In the genomic region with DNA sequence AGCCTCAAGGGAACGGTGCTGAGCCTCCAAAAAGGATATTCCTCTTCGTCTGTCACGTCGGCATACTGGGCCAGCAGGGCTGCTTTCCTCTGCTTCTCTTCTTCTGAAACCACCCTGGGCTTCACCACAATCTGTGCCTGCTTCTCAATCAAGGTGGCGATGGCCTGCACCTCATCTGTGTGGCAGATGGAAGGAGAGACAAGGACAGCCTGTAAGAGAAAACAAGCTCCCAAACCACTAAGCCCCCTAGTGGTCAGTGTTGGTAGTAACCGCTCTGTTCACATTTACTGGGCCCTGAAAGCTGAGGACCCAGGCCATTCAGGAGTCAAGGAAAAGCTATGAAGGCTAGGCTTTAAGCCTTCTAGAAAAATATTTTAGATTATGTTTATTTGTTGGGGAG, we compare ENCODE assay signal across 8 mouse cellular contexts. TPM values are rescaled to one million over a fixed set of nuclear protein-coding genes. Genes with fewer than 3 reads are reported as not detected.
A peak's percentile ranks its signal among the peaks of the same experiment; 100 is the strongest.
DNase-seq lines count a peak whose midpoint lies in the region; ATAC-seq lines count a peak whose summit lies in the region.

No protein-coding gene starts in this region.

- 66% methylated on average over 6 of the region's 6 CpGs for whole genome bisulfite sequencing in kidney, embryonic 16.5 days

- DNase-seq in kidney, adult 18-20 months = peak; percentile 68
- peak; percentile 26 for DNase-seq in adrenal gland, adult 8-10 months
- DNase-seq in embryo, embryonic 10.5 days (ENCODE audit: low spot score) = peak; percentile 92
- DNase-seq in heart, postnatal 10 days = peak; percentile 59 to 79
- DNase-seq in left cerebral cortex, adult 8-10 months (ENCODE audit: low spot score in 2 of 2) = peak; percentile 32
- DNase-seq in natural killer cell, adult 2 months (ENCODE audit: low spot score in 2 of 2) = peak; percentile 68 to 70
- DNase-seq in testis, postnatal 10 days (ENCODE audit: low spot score) = peak; percentile 83

- intact Hi-C loops in heart, postnatal 10 days (cut with DNase I) = no loop called here

- no peak overlapping the region for H3K27ac ChIP-seq in kidney, embryonic 16.5 days (ENCODE audit: low read length)

- ATAC-seq in kidney, embryonic 16.5 days (ENCODE audit: low FRiP score, low TSS enrichment) = no peak

- H3K4me2 ChIP-seq in kidney, embryonic 16.5 days (replicated peaks; ENCODE audit: low read depth, low read length) = no peak overlapping the region

- H3K27me3 ChIP-seq in kidney, embryonic 16.5 days (ENCODE audit: insufficient read depth, low read length) = no peaks in the 10 kb centered on the region

- peaks cover 30% of the 10 kb centered on the region for H3K36me3 ChIP-seq in kidney, embryonic 16.5 days (ENCODE audit: insufficient read depth, low read length)

- H3K9ac ChIP-seq in kidney, embryonic 16.5 days (replicated peaks; ENCODE audit: low read length) = no peak overlapping the region

- H3K4me1 ChIP-seq in kidney, embryonic 16.5 days (ENCODE audit: insufficient read depth, low read length) = no peaks in the 10 kb centered on the region

- no peaks in the 10 kb centered on the region for H3K9me3 ChIP-seq in kidney, embryonic 16.5 days (ENCODE audit: low read length)

- no peak overlapping the region for H3K4me3 ChIP-seq in kidney, embryonic 16.5 days (ENCODE audit: low read length)

RNA-seq across cellular contexts. Expression of a gene that starts 7.4 kb away (rescaled TPM):
- polyA plus RNA-seq in kidney, embryonic 16.5 days (2015; fragmentation: Nextera tagmentation; extraction: Ambion mirVana) = 51.9 and 52.1 TPM in 2 replicates
- total RNA-seq in adrenal gland, adult 8-10 months (2022) = 10 to 100 TPM; 26.5 to 30.5 (median 29.6) TPM
- total RNA-seq in heart, postnatal 10 days (2021) = 10 to 100 TPM; 19.7 to 22.7 TPM
- 10 to 100 TPM; 23.9 to 37.7 (median 26.3) TPM for total RNA-seq in left cerebral cortex, adult 8-10 months (2022)

RNA-seq across cellular contexts. Expression of a gene that starts 26.6 kb away (rescaled TPM):
- polyA plus RNA-seq in kidney, embryonic 16.5 days (2015; fragmentation: Nextera tagmentation; extraction: Ambion mirVana) = 0.28 and 0.34 TPM in 2 replicates
- not detected for total RNA-seq in adrenal gland, adult 8-10 months (2022)
- under 1 TPM in 1 of 2 experiments, not detected in 1; 0.05 TPM for total RNA-seq in heart, postnatal 10 days (2021)
- not detected for total RNA-seq in left cerebral cortex, adult 8-10 months (2022)

Comparison
In these comparisons a context has a peak if more than half of its experiments do, and no peak if none do; other contexts are left out.
1. DNase-seq: peak in every context shown above with its lines; median percentile 92 in embryo, embryonic 10.5 days; 83 in testis, postnatal 10 days; 69 in heart, postnatal 10 days; 69 in natural killer cell, adult 2 months; 68 in kidney, adult 18-20 months; 32 in left cerebral cortex, adult 8-10 months; 26 in adrenal gland, adult 8-10 months.